Mouse (Mus musculus) liver, adult 2 months (tissue): ENCODE data around the gene Plcb1. TPM values are rescaled to one million over a fixed set of nuclear protein-coding genes. Genes with fewer than 3 reads are reported as not detected.

ENCODE experiments used
- DNase-seq: peaks from one replicate; pipeline ENCODE4 v3.0.0-alpha.2; 2011; ENCODE audit warnings: low read depth, low spot score; ENCODE audit errors: extremely low read depth
- H3K27ac ChIP-seq: fragments of 200-500 bp; replicated peaks from 2 replicates; pipeline ENCODE4 v1.5.1; 2012; ENCODE audit warnings: low read depth, mild to moderate bottlenecking, control low read depth, inconsistent platforms, low read length; ENCODE audit not compliant: insufficient read depth
- H3K27me3 ChIP-seq: fragments of 200-500 bp; 2 replicates; pipeline ENCODE4 v1.6.1; 2012; ENCODE audit warnings: mild to moderate bottlenecking, moderate library complexity, low read length, inconsistent platforms; ENCODE audit not compliant: control insufficient read depth, insufficient read depth
- H3K36me3 ChIP-seq: fragments of 200-500 bp; 2 replicates; pipeline ENCODE4 v1.6.1; 2012; ENCODE audit warnings: low read length, inconsistent platforms; ENCODE audit not compliant: control insufficient read depth, insufficient read depth
- H3K4me1 ChIP-seq: fragments of 200-500 bp; 2 replicates; pipeline ENCODE4 v1.6.1; 2011; ENCODE audit warnings: low read length; ENCODE audit not compliant: control insufficient read depth, insufficient read depth
- H3K4me3 ChIP-seq: fragments of 200-500 bp; 2 replicates; pipeline ENCODE4 v1.5.1; 2011; ENCODE audit warnings: low read depth, mild to moderate bottlenecking, control low read depth, low read length, moderate library complexity; ENCODE audit not compliant: insufficient read depth
- H3K79me2 ChIP-seq: fragments of 200-500 bp; 2 replicates; pipeline ENCODE4 v1.6.1; 2012; ENCODE audit warnings: inconsistent platforms, mild to moderate bottlenecking, low read length, moderate library complexity; ENCODE audit not compliant: control insufficient read depth, insufficient read depth
- H3K9ac ChIP-seq: fragments of 200-500 bp; 2 replicates; pipeline ENCODE4 v1.6.1; 2012; ENCODE audit warnings: low read depth, mild to moderate bottlenecking, control low read depth, inconsistent platforms, low read length
- CTCF ChIP-seq: fragments of 200-500 bp; IDR thresholded peaks from 2 replicates; pipeline ENCODE4 v1.5.1; 2011; ENCODE audit warnings: low read depth, low read length, control low read depth
- POLR2A ChIP-seq: fragments of 200-500 bp; IDR thresholded peaks from 2 replicates; pipeline ENCODE4 v1.6.1; 2011; ENCODE audit warnings: low read length, control low read depth; ENCODE audit not compliant: insufficient read depth; ENCODE audit errors: extremely low read depth
- WGBS: fragments of 180-500 bp; shearing (Covaris S2); methylation state at CpG from one replicate; pipeline ENCODE4 v1.1.7; 2018; 5-methylcytosine and 5-hydroxymethylcytosine counted together
- polyA plus RNA-seq: library from polyadenylated mRNA; depleted of rRNA; stranded (reverse); fragments of >200 nt; gene quantifications from 2 replicates; pipeline ENCODE4 v1.2.3, GENCODE M21; 2012
- total RNA-seq: library from RNA; depleted of rRNA; stranded (reverse); fragments of >200 nt; gene quantifications from 2 replicates; pipeline ENCODE4 v1.2.3, GENCODE M21; 2014

The Plcb1 gene
- total and polyA plus RNA-seq, 2 experiments: 0.88 to 15.4 TPM

GRCm38 (mm10) chr2:134844391-134845238 is 58.7 kb downstream of the Plcb1 start:
- Histone ChIP-seq H3K4me3 (peak overlapping the region; percentile 53), H3K27ac (peak overlapping the region; percentile 91), H3K79me2 (peaks cover 5% of the 10 kb centered on the region; the same call in 1 of the 2 replicates), H3K9ac (peak overlapping the region; percentile 59), H3K27me3 (no peaks in the 10 kb centered on the region), H3K36me3 (no peaks in the 10 kb centered on the region), H3K4me1 (peaks cover 10% of the 10 kb centered on the region; the same call in 1 of the 2 replicates)
- 15% methylated on average over 6 of the region's 6 CpGs for WGBS
- peak; percentile 91 for DNase-seq
- TF ChIP-seq POLR2A: no peak
- no peak for TF ChIP-seq CTCF

GRCm38 (mm10) chr2:134845239-134845738 is 59.4 kb downstream of the Plcb1 start:
- Histone ChIP-seq H3K4me1 (peaks cover 10% of the 10 kb centered on the region; the same call in 1 of the 2 replicates), H3K27ac (peak overlapping the region; percentile 87), H3K4me3 (no peak overlapping the region), H3K36me3 (no peaks in the 10 kb centered on the region), H3K27me3 (no peaks in the 10 kb centered on the region), H3K79me2 (peaks cover 8% of the 10 kb centered on the region; the same call in 1 of the 2 replicates), H3K9ac (no peak overlapping the region)
- WGBS: 17% methylated on average over 3 of the region's 3 CpGs
- TF ChIP-seq CTCF: no peak
- TF ChIP-seq POLR2A: no peak
- DNase-seq: peak; percentile 98

GRCm38 (mm10) chr2:134846555-134846954 is 60.7 kb downstream of the Plcb1 start:
- Histone ChIP-seq H3K4me1 (peaks cover 10% of the 10 kb centered on the region; the same call in 1 of the 2 replicates), H3K36me3 (no peaks in the 10 kb centered on the region), H3K4me3 (no peak overlapping the region), H3K9ac (no peak overlapping the region), H3K79me2 (peaks cover 9% of the 10 kb centered on the region; the same call in 1 of the 2 replicates), H3K27ac (no peak overlapping the region), H3K27me3 (no peaks in the 10 kb centered on the region)
- TF ChIP-seq CTCF (no peak), POLR2A (no peak)
- WGBS: 91% methylated on average over 3 of the region's 3 CpGs
- no peak for DNase-seq

GRCm38 (mm10) chr2:134851189-134852171 is 65.6 kb downstream of the Plcb1 start:
- WGBS: 63% methylated on average over 13 of the region's 13 CpGs
- TF ChIP-seq CTCF: no peak
- no peak for TF ChIP-seq POLR2A
- Histone ChIP-seq H3K36me3 (no peaks in the 10 kb centered on the region), H3K79me2 (peaks cover 8% of the 10 kb centered on the region; the same call in 1 of the 2 replicates), H3K4me1 (peaks cover 13% of the 10 kb centered on the region), H3K4me3 (no peak overlapping the region), H3K27me3 (no peaks in the 10 kb centered on the region), H3K27ac (no peak overlapping the region), H3K9ac (no peak overlapping the region)
- peak; percentile 65 for DNase-seq

GRCm38 (mm10) chr2:134856239-134856638 is 70.4 kb downstream of the Plcb1 start:
- DNase-seq: peak; percentile 75
- H3K36me3 ChIP-seq: no peaks in the 10 kb centered on the region
- peaks cover 18% of the 10 kb centered on the region for H3K4me1 ChIP-seq
- H3K9ac ChIP-seq: no peak overlapping the region
- no peaks in the 10 kb centered on the region for H3K27me3 ChIP-seq
- no peak overlapping the region for H3K4me3 ChIP-seq
- H3K79me2 ChIP-seq: peaks cover 10% of the 10 kb centered on the region; the same call in 1 of the 2 replicates
- no peak overlapping the region for H3K27ac ChIP-seq
- no peak for TF ChIP-seq POLR2A
- no peak for TF ChIP-seq CTCF
